ENCODE assay signal across 8 mouse cellular contexts in genomic region chr15:83562626-83563270, GRCm38 (mm10). TPM values are rescaled to one million over a fixed set of nuclear protein-coding genes. Genes with fewer than 3 reads are reported as not detected.
DNase-seq lines count a peak whose midpoint lies in the region; ATAC-seq and TF ChIP-seq lines count a peak whose summit lies in the region.

No protein-coding gene starts in this region.

- TF ChIP-seq EP300 in liver, postnatal 0 days (IDR thresholded peaks at IDR 0.05; ENCODE audit: low read depth) = no peak

- no peak for TF ChIP-seq CTCF in liver, postnatal 0 days (IDR thresholded peaks at IDR 0.05; ENCODE audit: low read depth)

- 30% methylated on average over 15 of the region's 15 CpGs for WGBS in forebrain, embryonic 12.5 days
- WGBS in liver, postnatal 0 days (ENCODE audit: insufficient replicate concordance) = 19% methylated on average over 15 of the region's 15 CpGs
- WGBS in neural tube, embryonic 14.5 days = 38% methylated on average over 15 of the region's 15 CpGs

- H3K9ac ChIP-seq in forebrain, embryonic 12.5 days = no peak overlapping the region
- H3K9ac ChIP-seq in liver, postnatal 0 days (replicated peaks) = peak overlapping the region; percentile 75
- no peak overlapping the region for H3K9ac ChIP-seq in neural tube, embryonic 14.5 days (replicated peaks; ENCODE audit: low read depth, low read length)

- peak overlapping the region; percentile 41; the same call in 1 of the 2 replicates for H3K4me3 ChIP-seq in forebrain, embryonic 12.5 days (replicated peaks)
- peak overlapping the region; percentile 72 for H3K4me3 ChIP-seq in liver, postnatal 0 days (ENCODE audit: low read depth, low read length)
- H3K4me3 ChIP-seq in neural tube, embryonic 14.5 days (ENCODE audit: low read depth, low read length) = no peak overlapping the region

- peak overlapping the region; percentile 37; the same call in 1 of the 2 replicates for H3K27ac ChIP-seq in forebrain, embryonic 12.5 days
- peak overlapping the region; percentile 94 for H3K27ac ChIP-seq in liver, postnatal 0 days (ENCODE audit: low read depth)
- no peak overlapping the region for H3K27ac ChIP-seq in neural tube, embryonic 14.5 days (ENCODE audit: low read depth, low read length)

- peak overlapping the region; percentile 83 for H3K4me2 ChIP-seq in forebrain, embryonic 12.5 days
- peak overlapping the region; percentile 90 for H3K4me2 ChIP-seq in liver, postnatal 0 days (ENCODE audit: low read depth, low read length)
- H3K4me2 ChIP-seq in neural tube, embryonic 14.5 days (ENCODE audit: low read depth, low read length) = peak overlapping the region; percentile 64

- intact Hi-C loops in heart, postnatal 10 days (cut with DNase I) = loop anchor here (5.0 kb wide), 1 partner anchor 35 kb away; the partner anchor contains the start of gene Bik

- DNase-seq in CD4-positive helper T cell, adult 2 months (ENCODE audit: low read depth, low spot score) = peak; percentile 90
- DNase-seq in adrenal gland, postnatal 10 days = peak; percentile 91
- peak; percentile 92 to 94 for DNase-seq in heart, postnatal 10 days
- DNase-seq in kidney, postnatal 36 days = peak; percentile 92
- DNase-seq in liver, postnatal 0 days = peak; percentile 82
- peak; percentile 75 for DNase-seq in testis, postnatal 14 days (ENCODE audit: low spot score)

- peaks cover 22% of the 10 kb centered on the region; the same call in 1 of the 2 replicates for H3K27me3 ChIP-seq in forebrain, embryonic 12.5 days
- H3K27me3 ChIP-seq in liver, postnatal 0 days (ENCODE audit: insufficient read depth, low read length) = no peaks in the 10 kb centered on the region
- H3K27me3 ChIP-seq in neural tube, embryonic 14.5 days (ENCODE audit: control insufficient read depth, insufficient read depth, low read length) = peaks cover 4% of the 10 kb centered on the region

- H3K4me1 ChIP-seq in forebrain, embryonic 12.5 days = peaks cover 22% of the 10 kb centered on the region
- peaks cover 30% of the 10 kb centered on the region for H3K4me1 ChIP-seq in liver, postnatal 0 days (ENCODE audit: insufficient read depth)
- peaks cover 14% of the 10 kb centered on the region; the same call in 1 of the 2 replicates for H3K4me1 ChIP-seq in neural tube, embryonic 14.5 days (ENCODE audit: control insufficient read depth, insufficient read depth, low read length)

- H3K9me3 ChIP-seq in forebrain, embryonic 12.5 days = no peaks in the 10 kb centered on the region
- H3K9me3 ChIP-seq in liver, postnatal 0 days (ENCODE audit: low read length) = no peaks in the 10 kb centered on the region
- H3K9me3 ChIP-seq in neural tube, embryonic 14.5 days (ENCODE audit: control insufficient read depth, low read length) = no peaks in the 10 kb centered on the region

- no peaks in the 10 kb centered on the region for H3K36me3 ChIP-seq in forebrain, embryonic 12.5 days (replicated peaks)
- H3K36me3 ChIP-seq in liver, postnatal 0 days (replicated peaks; ENCODE audit: insufficient read depth, low read length) = no peaks in the 10 kb centered on the region
- no peaks in the 10 kb centered on the region for H3K36me3 ChIP-seq in neural tube, embryonic 14.5 days (ENCODE audit: control insufficient read depth, insufficient read depth, low read length)

- peak; percentile 51; the same call in 1 of the 2 replicates for ATAC-seq in forebrain, embryonic 12.5 days (ENCODE audit: low FRiP score)
- ATAC-seq in liver, postnatal 0 days = peak; percentile 68
- ATAC-seq in neural tube, embryonic 14.5 days (ENCODE audit: low read depth) = peak; percentile 21; the same call in 1 of the 2 replicates

RNA-seq across cellular contexts. Expression of gene Tspo, which starts 0.6 kb away (rescaled TPM):
- 100 to 1,000 TPM; 298 to 316 TPM for total RNA-seq in adrenal gland, postnatal 10 days (2021)
- polyA plus RNA-seq in forebrain, embryonic 12.5 days (2016; fragmentation: Nextera tagmentation; extraction: Ambion mirVana) = 15.5 and 16.3 TPM in 2 replicates
- 10 to 100 TPM; 81.5 to 89.5 TPM for total RNA-seq in heart, postnatal 10 days (2021)
- 168 and 183 TPM in 2 replicates for polyA plus RNA-seq in liver, postnatal 0 days (2015; fragmentation: Nextera tagmentation; extraction: Ambion mirVana)
- polyA plus RNA-seq in neural tube, embryonic 14.5 days (2014; fragmentation: Nextera tagmentation; extraction: Ambion mirVana) = 4.7 and 7.7 TPM in 2 replicates

RNA-seq across cellular contexts. Expression of gene Mcat, which starts 0.8 kb away (rescaled TPM):
- 10 to 100 TPM; 43.1 to 49.3 TPM for total RNA-seq in adrenal gland, postnatal 10 days (2021)
- polyA plus RNA-seq in forebrain, embryonic 12.5 days (2016; fragmentation: Nextera tagmentation; extraction: Ambion mirVana) = 37.4 and 38.8 TPM in 2 replicates
- 10 to 100 TPM; 31.9 to 34.1 TPM for total RNA-seq in heart, postnatal 10 days (2021)
- polyA plus RNA-seq in liver, postnatal 0 days (2015; fragmentation: Nextera tagmentation; extraction: Ambion mirVana) = 20.0 and 20.5 TPM in 2 replicates
- 31.8 and 36.6 TPM in 2 replicates for polyA plus RNA-seq in neural tube, embryonic 14.5 days (2014; fragmentation: Nextera tagmentation; extraction: Ambion mirVana)

RNA-seq across cellular contexts. Expression of gene Ttll12, which starts 32.2 kb away (rescaled TPM):
- total RNA-seq in adrenal gland, postnatal 10 days (2021) = 10 to 100 TPM; 19.0 to 21.1 TPM
- 45.9 and 49.9 TPM in 2 replicates for polyA plus RNA-seq in forebrain, embryonic 12.5 days (2016; fragmentation: Nextera tagmentation; extraction: Ambion mirVana)
- 1 to 10 TPM; 6.4 to 9.0 TPM for total RNA-seq in heart, postnatal 10 days (2021)
- polyA plus RNA-seq in liver, postnatal 0 days (2015; fragmentation: Nextera tagmentation; extraction: Ambion mirVana) = 10.9 and 12.9 TPM in 2 replicates
- 39.8 and 42.6 TPM in 2 replicates for polyA plus RNA-seq in neural tube, embryonic 14.5 days (2014; fragmentation: Nextera tagmentation; extraction: Ambion mirVana)

RNA-seq across cellular contexts. Expression of gene Bik, which starts 36.1 kb away (rescaled TPM):
- 10 to 100 TPM; 10.4 to 12.1 TPM for total RNA-seq in adrenal gland, postnatal 10 days (2021)
- 1.4 and 1.7 TPM in 2 replicates for polyA plus RNA-seq in forebrain, embryonic 12.5 days (2016; fragmentation: Nextera tagmentation; extraction: Ambion mirVana)
- total RNA-seq in heart, postnatal 10 days (2021) = 10 to 100 TPM; 19.4 to 19.7 TPM
- polyA plus RNA-seq in liver, postnatal 0 days (2015; fragmentation: Nextera tagmentation; extraction: Ambion mirVana) = 6.2 and 6.4 TPM in 2 replicates
- polyA plus RNA-seq in neural tube, embryonic 14.5 days (2014; fragmentation: Nextera tagmentation; extraction: Ambion mirVana) = 0.52 and 0.73 TPM in 2 replicates

RNA-seq across cellular contexts. Expression of gene Ttll1, which starts 52.1 kb away (rescaled TPM):
- total RNA-seq in adrenal gland, postnatal 10 days (2021) = 1 to 10 TPM; 7.0 to 9.5 TPM
- polyA plus RNA-seq in forebrain, embryonic 12.5 days (2016; fragmentation: Nextera tagmentation; extraction: Ambion mirVana) = 57.0 and 62.4 TPM in 2 replicates
- total RNA-seq in heart, postnatal 10 days (2021) = 10 to 100 TPM; 36.9 to 37.0 TPM
- 2.7 and 3.2 TPM in 2 replicates for polyA plus RNA-seq in liver, postnatal 0 days (2015; fragmentation: Nextera tagmentation; extraction: Ambion mirVana)
- 90.0 and 90.4 TPM in 2 replicates for polyA plus RNA-seq in neural tube, embryonic 14.5 days (2014; fragmentation: Nextera tagmentation; extraction: Ambion mirVana)
